Mouse (Mus musculus): ENCODE results near the gene Klra10.
"Not testable (repeated sequence)": the region's sequence is repeated elsewhere in the genome, so short reads cannot be mapped to it uniquely, and the experiment has no call there.

Gene Klra10

GRCm38 (mm10) chr6:130281828-130282227 is at the start of gene Klra10:
TSS of gene Klra10 (minus strand) at chr6:130281928.
- in situ Hi-C loops (cut with MboI, MseI), result not testable (repeated sequence)

- in situ Hi-C loops (cut with MboI, MseI), result no loop called here
Observed at GRCm38 (mm10) chr6:130287984-130288649, 6.4 kb upstream of the Klra10 start.

DNA sequence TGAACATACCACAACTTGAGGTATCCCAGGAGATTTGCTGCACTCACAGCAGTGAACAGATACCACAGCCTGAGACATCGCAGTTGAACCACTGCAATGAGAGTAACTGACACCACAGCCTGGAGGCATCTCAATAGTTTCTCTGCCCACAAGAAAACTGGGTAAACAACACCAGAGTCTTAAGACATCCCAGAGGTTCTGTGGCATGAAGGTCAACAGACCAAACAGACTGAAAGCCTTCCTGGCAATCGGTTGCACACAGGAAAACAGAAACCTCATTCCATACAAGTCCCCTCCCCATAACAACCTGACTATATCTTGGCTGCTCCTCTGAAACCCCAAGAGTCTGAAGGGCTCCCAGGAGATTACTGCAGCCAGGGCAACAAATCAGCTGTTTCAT is 26.4 kb downstream of the Klra10 start:
- in situ Hi-C loops (cut with MboI, MseI), result no loop called here

DNA sequence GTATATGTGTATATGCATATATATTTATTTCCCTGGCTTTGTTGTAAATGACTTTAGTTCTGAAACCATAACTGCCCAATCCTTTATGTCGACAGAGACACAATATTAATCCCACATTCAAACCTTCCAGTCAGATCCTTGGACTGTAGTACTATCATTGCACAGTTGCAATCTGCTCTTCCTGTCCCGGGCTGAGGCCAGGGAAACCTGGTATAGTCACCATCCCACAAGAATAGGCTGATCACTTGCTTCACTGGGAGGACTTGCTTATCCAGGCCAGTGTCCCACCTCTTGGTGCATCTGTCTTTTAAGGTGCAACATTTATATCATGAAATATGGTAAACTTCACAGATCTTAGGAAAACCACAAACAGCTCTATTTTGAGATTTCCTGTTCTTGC is 44.2 kb downstream of the Klra10 start:
- in situ Hi-C loops (cut with MboI, MseI), result no loop called here

DNA sequence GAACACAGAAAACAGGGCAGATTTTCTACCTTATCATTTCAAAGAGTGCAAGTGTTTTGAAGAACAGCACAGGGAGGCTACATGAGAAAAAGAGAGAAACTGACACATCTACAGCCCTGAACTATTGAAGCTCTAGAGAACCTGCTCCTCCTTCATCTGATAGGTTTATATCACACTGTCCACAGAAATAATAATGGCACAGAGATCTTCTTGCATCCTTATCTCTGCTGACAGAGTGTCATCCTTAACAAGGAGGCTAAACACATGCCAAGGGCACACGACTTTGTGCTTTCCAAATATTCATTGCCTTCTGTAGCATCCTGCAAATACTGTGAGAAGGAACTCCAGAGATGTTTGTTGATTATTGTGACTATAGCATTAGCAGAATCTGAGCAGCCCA is 45.1 kb downstream of the Klra10 start:
- in situ Hi-C loops (cut with MboI, MseI), result no loop called here

- in situ Hi-C loops (cut with MboI, MseI), result no loop called here
Observed at GRCm38 (mm10) chr6:130233222-130233621, 48.5 kb downstream of the Klra10 start, which contains the start of gene Klra7. TSS of gene Klra7 (minus strand) at chr6:130233322.
